Mouse (Mus musculus): ENCODE data around the gene Dynlt1b.
"Not testable (repeated sequence)": the region's sequence is repeated elsewhere in the genome, so short reads cannot be mapped to it uniquely, and the experiment has no call there.

DNA sequence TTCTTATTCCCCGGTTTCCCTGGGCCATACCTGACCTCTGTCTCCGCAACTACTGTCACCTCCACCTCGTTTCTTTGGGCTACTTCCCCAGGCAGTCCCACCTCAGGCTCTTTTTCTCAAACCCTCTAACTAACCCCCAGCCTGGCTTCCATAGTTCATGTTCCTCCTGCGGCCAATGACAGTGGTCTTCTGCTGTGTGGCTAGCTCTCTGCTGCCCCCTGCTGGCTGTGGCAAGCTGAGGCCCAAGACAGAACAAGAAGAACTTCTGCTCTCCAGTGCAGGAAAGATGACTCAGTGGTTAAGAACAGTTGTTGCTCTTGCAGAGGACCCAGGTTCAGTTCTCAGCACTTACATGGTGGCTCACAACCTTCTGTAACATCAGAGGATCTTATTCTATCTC lies 43.0 kb upstream of the Dynlt1b start:
- TF ChIP-seq CTCF (IDR thresholded peaks at IDR 0.05; ENCODE audit: control insufficient read depth, insufficient read depth, insufficient replicate concordance, low read depth, low read length); POLR2A (IDR thresholded peaks at IDR 0.05; ENCODE audit: control insufficient read depth, low read depth, low read length): not testable (repeated sequence)

All from testis, adult 2 months (tissue).